Mouse (Mus musculus): ENCODE results near the gene Slc26a3. TPM values are rescaled to one million over a fixed set of nuclear protein-coding genes. Genes with fewer than 3 reads are reported as not detected.
"Not testable (repeated sequence)": the region's sequence is repeated elsewhere in the genome, so short reads cannot be mapped to it uniquely, and the experiment has no call there.

Gene Slc26a3
- total RNA-seq, 2 experiments from 2014 or later: 1.4 to 2.8 TPM

DNA sequence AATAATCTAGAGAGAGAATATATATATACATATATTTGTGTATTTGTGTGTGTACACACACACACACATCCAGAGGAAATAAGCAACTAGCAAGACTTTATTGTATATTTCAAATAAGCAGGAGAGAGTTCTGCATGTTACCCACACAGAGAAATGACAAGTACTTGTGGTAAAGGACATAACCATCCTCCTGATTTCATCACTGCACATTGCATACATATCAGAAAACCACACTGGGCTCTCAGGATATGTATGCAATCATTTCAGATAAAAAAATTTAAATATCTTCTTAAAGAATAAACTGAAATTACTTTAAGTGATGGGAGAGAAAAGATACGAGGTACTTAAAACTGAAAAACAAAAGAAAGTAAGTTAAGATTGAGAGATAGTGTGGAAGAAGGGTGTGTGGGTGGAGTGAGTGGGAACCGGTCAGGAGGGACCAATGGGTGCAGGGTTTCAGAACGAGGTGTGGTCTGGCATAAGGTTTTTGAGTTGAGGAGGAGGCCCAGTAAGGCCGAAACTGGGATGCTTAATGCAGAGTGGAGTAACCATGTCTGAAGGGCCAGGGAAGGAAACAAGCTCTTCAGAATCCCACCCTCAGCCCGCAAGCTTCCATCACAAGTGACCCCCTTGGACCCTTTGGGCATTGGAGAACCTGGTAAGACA, 14.0 kb downstream of the Slc26a3 start:
- intact Hi-C loops (cut with DNase I): no loop called here
- no peak for DNase-seq

DNA sequence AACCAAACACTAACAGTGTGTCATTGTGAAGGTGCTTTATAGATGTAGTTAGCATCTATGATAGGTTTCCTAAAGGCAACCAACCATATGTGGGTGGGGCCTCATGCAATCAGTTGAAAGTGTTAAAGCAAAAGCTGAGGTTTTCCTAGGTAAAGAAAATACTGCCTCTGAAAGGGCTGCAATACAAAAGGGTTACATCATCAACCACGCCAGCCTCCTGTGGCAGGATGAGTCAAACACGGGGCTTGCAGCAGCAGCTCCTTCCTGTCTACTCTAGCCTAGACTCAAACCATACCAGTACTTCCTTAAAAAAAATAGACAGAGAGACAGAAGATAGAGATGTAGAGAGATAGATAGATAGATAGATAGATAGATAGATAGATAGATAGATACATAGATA, 25.3 kb downstream of the Slc26a3 start:
- DNase-seq: no peak
- intact Hi-C loops (cut with DNase I): no loop called here

DNA sequence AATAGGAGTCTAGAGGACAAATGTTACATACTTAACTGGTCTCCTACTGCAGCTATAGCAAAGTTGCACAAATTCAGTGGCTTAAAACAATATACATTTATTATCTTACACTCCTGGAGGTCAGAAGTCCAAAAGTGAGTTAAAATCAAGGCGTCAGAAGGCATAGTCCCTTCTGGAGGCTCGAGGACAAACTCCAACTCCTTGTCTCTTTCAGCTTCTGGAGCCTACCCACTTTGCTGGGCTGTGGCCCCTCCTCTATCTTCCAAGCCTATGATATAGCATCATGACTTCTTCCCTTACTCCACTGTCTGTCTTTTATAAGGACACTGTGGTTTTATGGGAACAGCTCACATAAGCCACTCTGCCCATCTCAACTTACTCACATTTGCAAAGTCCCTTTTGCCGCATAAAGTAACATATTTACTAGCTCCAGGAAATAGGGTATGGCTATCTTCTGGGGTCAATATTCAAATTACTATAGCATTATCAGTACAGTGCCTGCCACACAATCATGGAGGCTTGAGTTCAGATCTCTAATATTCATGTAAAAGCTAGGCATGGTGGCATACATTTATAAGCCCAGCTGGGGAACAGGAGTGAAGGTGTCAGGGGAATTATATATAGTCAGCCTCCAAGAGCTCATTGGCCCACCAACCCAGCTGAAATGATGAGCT, 31.4 kb downstream of the Slc26a3 start:
- intact Hi-C loops (cut with DNase I): no loop called here

DNA sequence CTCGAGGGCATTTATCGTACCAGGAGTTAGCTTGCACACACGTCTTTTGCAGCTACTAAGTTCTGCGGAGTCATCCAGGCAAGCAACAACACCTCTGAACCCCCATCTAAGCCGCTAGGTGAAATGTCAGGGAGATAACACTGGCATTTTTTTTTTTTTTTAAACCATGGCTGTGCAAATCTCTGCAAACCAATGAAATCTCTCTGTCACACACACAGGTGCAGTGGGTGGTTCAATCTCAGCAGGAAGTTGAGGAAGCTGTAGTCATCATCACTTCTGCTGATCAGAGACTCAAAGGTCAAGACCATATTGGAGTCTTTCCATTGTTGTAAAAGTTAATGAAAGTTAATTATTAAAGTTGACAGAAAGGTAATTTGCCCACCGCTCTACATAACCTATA, 47.1 kb downstream of the Slc26a3 start:
- intact Hi-C loops (cut with DNase I): no loop called here
- no peak for DNase-seq

More for the DNA sequence above, 31.4 kb downstream of the Slc26a3 start:
- DNase-seq: no peak

DNA sequence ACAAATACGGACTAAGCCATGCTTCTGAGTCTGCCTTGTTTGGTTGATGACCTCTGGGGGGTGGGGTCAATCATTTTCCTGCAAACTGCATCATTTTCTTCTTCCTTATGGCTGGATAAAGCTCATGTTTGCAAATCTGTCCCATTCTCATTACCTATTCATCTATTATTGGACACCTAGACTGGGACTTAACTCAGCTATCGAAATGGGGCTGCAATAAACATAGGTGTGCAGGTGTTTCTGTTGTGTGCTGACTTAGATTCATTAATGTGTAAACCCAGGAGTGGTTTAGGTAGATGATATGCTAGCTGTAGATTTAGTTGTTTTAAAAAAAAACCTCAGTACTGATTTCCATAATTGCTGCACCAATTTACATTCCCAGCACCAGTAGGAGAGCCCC, 48.9 kb downstream of the Slc26a3 start:
- intact Hi-C loops (cut with DNase I): no loop called here
- no peak for DNase-seq

DNA sequence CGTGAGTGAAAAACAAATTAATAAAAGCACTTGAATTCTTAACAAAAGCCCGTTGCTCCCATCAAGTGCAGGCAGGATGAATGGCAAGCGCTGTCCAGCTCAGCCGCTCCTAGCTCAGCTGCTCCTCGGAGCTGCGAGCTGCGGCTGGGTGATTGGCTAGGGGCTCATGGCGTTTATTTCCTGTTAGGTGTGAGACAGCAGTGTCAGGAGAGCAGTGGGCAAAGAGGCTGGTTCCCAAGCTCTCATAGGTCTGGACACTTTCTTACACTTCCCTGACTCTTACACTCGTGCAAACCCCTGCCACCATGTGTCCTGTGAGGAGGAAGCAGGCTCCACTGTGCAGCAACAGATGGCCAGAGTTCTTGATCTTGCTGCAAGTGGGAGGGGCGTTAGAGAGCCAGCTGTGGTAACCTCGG, 53.5 kb downstream of the Slc26a3 start:
- no peak for DNase-seq
- intact Hi-C loops (cut with DNase I): no loop called here

DNA sequence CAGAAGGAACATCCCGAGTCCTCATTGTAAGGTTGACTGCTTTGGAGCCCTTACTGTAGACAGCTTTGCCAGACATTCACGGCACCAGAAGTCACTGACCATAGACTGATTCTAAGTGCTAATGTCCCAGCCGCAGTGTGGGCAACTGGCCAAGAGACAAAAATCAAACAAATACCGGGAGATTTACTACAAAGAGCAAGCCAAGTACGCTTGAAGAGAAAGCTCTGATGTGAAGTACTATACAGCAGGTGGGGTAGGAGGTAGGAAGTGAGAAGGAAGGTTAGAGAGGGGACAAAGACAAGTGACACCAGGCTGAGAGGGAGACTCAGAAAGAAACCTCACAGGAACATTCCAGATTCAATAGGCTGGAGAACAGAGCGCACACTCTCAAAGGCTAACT, 54.2 kb downstream of the Slc26a3 start:
- intact Hi-C loops (cut with DNase I): no loop called here
- no peak for DNase-seq

DNA sequence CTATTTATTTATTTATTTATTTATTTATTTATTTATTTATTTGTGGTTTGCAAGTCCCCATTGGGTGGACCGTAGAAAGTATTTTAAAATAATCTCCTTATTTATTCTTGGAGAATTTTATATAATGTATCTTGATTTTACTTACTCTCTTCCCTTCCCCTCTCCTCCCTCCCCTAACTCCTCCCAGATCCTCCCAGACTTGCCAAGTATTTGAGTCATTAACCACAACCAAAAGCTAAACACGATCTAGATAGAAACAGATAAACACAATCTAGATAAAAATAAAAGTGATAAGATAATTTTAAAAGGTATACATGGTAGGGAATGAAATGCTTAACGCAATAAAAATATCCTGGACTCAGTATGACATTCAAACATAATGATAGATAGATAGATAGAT, 58.7 kb downstream of the Slc26a3 start:
- intact Hi-C loops (cut with DNase I): no loop called here
- DNase-seq: no peak

DNA sequence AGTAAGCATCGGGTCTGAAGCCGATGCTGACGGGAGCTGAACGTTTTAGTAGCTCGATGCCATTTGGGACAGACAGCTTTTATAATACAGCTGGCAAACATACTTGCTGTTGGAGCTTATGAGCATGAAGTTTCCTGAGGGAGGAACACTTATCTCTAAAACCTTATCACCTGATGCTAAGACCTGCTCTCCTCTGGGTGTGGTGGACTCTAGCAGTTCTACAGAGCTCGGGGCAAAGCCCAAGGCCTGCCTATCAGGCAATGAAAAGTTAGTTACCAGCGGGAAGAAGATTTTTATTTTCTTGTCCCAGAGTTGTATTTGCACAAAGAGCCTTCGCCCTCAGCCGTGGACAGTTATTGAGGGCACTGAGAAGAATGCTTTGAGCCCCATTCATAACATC, 65.6 kb downstream of the Slc26a3 start:
- intact Hi-C loops (cut with DNase I): no loop called here
- DNase-seq: no peak

DNA sequence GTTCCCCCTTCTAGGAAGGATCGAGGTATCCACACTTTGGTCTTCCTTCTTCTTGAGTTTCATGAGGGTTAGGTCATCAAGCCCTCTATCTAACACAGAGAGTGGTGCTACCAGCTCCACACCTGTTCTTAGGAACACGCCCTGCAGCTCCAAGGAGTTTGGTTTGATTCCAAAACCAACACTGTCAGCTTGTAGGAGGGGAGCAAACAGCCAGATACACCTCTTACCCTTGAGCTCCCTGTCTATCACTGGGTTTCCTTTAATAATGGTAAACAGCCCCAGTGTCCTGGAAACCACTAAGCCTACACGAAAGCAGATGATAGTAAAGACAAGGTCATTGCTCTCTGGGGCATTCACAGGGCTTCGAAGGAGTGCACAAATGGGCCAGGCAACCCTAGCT, 67.8 kb downstream of the Slc26a3 start:
- DNase-seq: no peak
- intact Hi-C loops (cut with DNase I): no loop called here

DNA sequence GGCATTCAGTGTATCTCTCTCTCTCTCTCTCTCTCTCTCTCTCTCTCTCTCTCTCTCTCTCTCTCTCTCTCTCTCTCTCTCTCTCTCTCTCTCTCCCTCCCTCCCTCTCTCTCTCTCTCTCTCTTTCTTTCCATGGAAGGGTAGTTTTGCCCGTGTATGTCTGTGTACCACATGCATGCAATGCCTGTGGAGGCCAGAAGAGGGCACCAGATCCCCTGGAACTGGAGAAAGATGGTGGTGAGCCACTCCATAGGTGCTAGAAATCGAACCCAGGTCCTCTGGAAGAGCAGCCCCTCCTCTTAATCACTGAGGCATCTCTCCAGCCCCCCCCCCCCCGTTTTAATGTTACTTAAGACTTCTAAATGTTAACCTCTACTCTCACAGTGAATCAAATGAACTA, 69.6 kb downstream of the Slc26a3 start:
- intact Hi-C loops (cut with DNase I); DNase-seq: not testable (repeated sequence)

DNA sequence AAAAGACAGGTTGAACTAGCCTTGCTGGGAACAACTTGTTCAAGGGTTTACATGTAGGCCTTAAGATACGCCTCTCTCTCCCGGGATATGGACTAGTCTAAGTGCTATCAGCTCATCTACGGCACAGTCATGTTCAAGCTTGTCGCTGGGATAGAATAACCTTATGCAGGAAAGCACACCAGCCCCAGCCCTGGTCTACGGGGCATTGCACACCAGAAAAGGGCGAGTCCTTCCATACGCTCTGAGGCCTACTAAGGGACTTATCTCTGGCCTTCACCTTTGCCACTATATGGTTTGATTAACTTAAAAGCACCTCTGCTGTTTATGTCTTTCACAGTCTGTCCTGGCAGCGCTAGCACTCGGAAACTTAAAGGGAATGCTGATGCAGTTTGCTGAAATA, 70.7 kb downstream of the Slc26a3 start:
- DNase-seq: no peak
- intact Hi-C loops (cut with DNase I): no loop called here

DNA sequence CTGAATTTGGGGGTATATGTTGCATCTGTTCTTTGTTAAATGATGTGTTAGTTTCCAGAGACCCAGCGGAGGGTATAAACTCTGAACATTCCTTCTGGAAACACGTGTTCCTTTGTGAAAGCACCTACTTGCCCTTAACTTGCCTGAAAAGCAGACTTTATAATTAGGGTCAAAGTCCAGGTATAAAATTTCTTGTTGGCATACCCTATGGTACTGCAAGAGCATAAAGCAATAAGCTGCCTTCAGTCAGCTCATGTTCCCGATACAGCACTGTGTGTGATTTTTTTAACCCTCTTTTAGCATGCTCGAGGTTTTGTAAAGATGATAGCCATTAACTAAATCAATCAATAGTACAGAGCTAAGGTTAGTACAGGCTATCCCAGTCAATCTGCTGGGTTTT, 71.9 kb downstream of the Slc26a3 start:
- no peak for DNase-seq
- intact Hi-C loops (cut with DNase I): no loop called here

DNA sequence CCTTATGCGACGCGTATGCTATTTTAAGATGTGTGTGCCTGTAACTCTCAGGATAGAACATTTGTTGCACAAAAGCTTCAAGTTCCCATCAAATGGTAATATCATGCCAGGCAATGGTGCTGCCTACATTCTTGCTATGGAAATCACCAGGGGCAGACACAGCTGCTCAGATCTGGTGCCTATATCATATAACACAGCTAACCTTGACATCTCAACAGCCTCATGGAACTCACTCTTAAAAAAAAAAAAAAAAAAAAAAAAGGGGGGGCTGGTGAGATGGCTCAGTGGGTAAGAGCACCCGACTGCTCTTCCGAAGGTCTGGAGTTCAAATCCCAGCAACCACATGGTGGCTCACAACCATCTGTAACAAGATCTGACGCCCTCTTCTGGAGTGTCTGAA, 87.5 kb downstream of the Slc26a3 start:
- DNase-seq; intact Hi-C loops (cut with DNase I): not testable (repeated sequence)

DNA sequence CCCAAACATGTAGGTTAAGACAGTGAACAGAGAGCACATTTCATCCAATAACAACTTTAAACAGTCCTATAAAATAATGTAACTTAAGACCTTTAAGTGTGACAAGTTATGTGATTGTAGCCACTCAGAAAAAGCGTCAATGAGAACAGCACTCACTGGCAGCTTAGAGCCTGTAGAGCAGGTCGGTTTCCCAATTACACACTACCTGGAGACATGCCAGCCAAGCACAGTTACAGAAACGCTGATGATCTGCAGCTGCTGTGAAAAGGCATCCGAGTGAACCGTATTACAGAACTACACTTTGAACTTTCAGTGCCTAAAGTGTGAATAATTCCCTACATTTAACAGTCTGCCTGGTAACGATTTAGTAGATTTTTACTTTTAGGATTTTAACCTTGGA, 95.8 kb downstream of the Slc26a3 start:
- intact Hi-C loops (cut with DNase I): no loop called here
- peak in 1 of 2 experiments; percentile 7 for DNase-seq

DNA sequence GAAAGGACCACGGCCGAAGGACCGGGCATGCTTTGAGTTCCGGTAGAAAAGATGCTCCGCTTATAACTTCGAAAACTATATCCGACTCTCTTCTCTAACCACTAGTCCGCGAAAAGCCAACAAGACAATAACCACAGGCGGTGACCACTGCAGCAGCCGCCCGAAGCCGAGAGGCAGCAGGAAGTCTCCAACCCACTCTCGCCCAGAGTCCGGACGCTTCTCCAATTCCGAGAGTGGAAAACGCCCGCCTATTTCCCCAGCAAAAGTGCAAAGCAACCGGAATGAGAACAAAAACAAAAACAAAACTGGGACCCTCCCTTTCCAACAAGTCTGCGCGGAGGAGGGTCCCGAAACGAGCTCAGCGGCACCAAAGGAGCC, 108.3 kb downstream of the Slc26a3 start:
- intact Hi-C loops (cut with DNase I): loop anchor here (2.0 kb wide), 1 partner anchor 156 kb away; the partner anchor contains the start of genes Cog5 and Dus4l
- DNase-seq: no peak

DNA sequence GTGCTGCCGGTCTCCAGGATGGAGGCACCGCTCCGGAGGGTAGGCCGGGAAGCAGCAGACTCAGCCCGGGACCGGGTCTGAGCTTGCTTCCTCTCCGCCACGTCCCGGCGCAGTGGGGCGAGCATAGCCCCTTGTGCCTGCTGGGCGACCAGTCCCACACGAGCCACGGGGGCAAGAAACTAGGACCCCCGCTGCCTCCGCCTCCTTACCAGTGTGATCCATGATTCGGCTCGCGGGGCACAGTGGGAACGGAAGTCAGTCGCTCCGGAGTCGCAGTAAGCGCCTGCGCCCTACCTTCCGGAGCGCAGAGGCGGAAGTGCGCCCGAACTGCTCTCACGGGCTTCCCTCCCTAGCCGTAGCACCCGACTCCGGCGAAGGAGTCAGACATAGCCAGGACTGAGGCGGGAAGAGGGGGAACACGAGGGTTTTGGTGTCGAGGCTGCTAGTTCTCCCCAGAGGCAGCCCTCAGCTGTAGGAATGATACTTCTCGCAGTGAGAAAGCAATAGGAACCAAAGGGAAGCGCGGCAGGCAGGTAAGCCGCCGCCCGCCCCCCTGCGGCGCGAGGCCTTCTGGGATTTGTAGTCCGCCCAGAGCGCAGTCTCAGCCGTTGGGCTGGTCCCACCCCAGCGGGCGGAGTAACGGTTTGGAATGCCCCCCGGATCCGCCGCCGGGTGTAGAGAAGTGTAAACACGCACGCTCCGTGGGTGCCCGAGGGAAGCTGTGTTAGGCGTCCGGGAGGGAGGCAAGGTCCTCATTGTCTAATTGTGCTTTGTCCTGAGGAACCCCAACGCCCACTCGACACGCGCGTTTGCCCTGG, 108.9 kb downstream of the Slc26a3 start, which contains the start of gene Cbll1:
Cbll1 (minus strand) TSS at position 303 of the 818 bp plus-strand sequence.
- intact Hi-C loops (cut with DNase I): loop anchor here (2.0 to 10.0 kb wide), 4 partner anchors 125 to 448 kb away; partner anchors contain the start of genes Cog5 and Dus4l
- DNase-seq: peak; percentile 96 to 98

DNA sequence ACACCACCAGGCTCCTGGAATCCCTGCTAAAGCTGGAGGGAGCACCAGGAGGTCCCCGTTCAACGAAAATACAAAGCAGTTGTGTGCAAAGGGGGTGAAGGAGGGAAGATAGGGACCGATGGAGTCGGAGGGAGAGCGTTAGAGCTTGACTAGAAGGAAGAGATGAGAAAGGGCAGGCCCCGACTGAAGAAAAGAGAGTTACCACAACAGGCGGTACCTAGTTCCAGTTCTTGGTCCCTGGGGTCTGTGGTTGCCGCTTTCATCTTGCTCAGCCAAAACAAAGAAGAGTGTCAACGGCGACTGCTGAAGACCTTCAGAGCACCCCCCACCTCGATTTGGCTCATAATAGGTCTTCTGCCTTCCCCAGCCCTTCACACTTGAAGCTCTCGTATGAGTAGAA, 109.5 kb downstream of the Slc26a3 start:
- intact Hi-C loops (cut with DNase I): loop anchor here (5.0 to 10.0 kb wide), 3 partner anchors 125 to 447 kb away; no protein-coding TSS in a partner anchor
- no peak for DNase-seq

DNA sequence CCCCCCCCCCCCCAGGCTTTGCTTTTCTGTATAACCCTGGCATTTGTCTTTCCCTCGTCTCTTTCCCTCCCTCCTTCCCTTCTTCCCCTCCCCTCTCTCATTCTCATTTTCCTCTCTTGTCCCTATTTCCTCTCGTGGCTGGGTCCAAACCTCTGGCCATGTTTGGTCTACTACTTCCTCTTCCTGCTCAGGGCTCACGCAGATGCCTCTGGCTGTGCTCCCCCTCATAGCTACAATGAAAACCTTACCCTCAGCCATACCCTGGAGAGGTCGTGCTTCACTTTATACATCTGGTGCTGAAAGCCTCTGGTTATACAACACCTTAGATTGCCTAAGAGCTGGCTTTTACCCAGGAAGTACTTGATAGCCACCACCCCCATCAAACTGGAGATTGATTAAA, 110.6 kb downstream of the Slc26a3 start:
- DNase-seq: no peak
- intact Hi-C loops (cut with DNase I): loop anchor here (5.0 to 10.0 kb wide), 3 partner anchors 126 to 446 kb away; no protein-coding TSS in a partner anchor

DNA sequence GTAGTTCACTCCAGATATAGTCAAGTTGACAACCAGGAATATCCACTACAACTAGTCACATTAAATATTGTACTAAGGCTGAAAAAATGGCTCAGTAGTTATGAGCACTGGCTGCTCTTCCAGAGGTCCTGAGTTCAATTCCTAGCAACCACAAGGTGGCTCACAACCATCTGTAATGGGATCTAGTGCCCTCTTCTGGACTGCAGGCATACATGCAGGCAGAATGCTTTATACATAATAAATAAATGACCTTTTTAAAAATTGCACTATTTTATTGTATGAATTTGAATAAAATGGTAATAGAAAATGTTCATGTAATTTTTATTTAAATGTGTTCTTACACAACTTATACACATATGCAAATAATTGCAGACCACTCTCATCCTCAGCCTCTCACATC, 112.5 kb downstream of the Slc26a3 start:
- DNase-seq: no peak
- intact Hi-C loops (cut with DNase I): loop anchor here (5.0 to 10.0 kb wide), 3 partner anchors 128 to 444 kb away; no protein-coding TSS in a partner anchor
